Mouse (Mus musculus): ENCODE data around the gene Psenen. TPM values are rescaled to one million over a fixed set of nuclear protein-coding genes. Genes with fewer than 3 reads are reported as not detected.
A peak's percentile ranks its signal among the peaks of the same experiment; 100 is the strongest.

Psenen gene
- polyA plus RNA-seq (2016; fragmentation: Nextera tagmentation; extraction: Ambion mirVana): 132 and 138 TPM in 2 replicates

DNA sequence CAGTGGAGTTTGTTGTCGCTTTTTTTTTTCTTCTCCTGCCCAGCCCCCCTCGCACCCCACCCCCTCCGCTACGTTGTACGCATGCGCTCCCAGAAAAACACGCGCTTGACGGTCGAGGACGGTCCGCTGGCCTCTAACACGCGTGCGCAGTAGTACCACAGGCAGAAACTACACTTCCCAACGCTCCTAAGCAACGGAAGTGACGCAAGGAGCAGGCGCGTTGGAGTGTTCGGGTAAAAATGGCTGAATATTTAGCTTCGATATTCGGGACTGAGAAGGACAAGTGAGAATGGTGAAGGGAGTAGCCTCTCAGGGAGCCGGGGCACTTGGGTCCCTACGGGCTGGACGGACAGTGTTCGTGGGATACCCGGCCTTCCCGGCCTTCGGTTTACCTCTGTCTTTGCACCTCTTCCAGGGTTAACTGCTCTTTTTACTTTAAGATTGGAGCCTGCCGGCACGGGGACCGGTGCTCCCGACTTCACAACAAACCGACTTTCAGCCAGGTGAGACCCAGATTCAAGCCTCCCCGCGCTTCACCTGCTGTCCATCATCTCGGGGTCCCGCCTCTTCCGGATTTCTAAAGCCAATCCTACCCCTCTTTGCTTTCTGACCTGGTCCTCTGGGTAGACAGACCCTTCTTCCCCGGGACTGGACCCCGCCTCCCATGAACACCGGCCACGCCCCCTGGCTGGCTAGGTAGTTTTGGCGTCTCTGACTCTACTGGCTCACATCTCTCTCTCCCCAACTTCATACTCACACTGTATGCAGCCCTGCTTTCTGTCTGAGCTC lies at the start of gene Psenen, which contains the start of the genes U2af1l4 and Gm49396:
Psenen (minus strand) TSS at position 511 of the 789 bp plus-strand sequence.
U2af1l4 (plus strand) TSS at position 185 of the 789 bp plus-strand sequence.
Gm49396 (plus strand) TSS at position 228 of the 789 bp plus-strand sequence.
- Histone ChIP-seq H3K4me2 (replicated peaks) (peak within 1 kb of the TSS; percentile 77), H3K36me3 (peaks cover 30% of the 10 kb centered on the region), H3K27me3 (no peaks in the 10 kb centered on the region), H3K27ac (peak within 1 kb of the TSS; percentile 94), H3K4me1 (peaks cover 17% of the 10 kb centered on the region), H3K9me3 (no peaks in the 10 kb centered on the region), H3K4me3 (peak within 1 kb of the TSS; percentile 61), H3K9ac (peak within 1 kb of the TSS; percentile 71)
- under 1% methylated on average over 45 of the region's 45 CpGs for WGBS
- peak; percentile 86 for ATAC-seq (ENCODE audit: insufficient number of reproducible peaks, insufficient read depth, low FRiP score, low TSS enrichment)

GRCm38 (mm10) chr7:30612654-30613402 lies 49.4 kb upstream of the Psenen start, which contains the start of gene Upk1a:
Upk1a (minus strand) TSS chr7:30612847.
- 70% methylated on average over 8 of the region's 8 CpGs for WGBS

GRCm38 (mm10) chr7:30610043-30610442 lies 46.6 kb upstream of the Psenen start:
- no peak for ATAC-seq (ENCODE audit: insufficient number of reproducible peaks, insufficient read depth, low FRiP score, low TSS enrichment)
- no peaks in the 10 kb centered on the region for H3K36me3 ChIP-seq
- WGBS: 58% methylated on average over 7 of the region's 7 CpGs
- no peak overlapping the region for H3K9ac ChIP-seq
- H3K4me3 ChIP-seq: no peak overlapping the region
- H3K9me3 ChIP-seq: no peaks in the 10 kb centered on the region
- H3K4me1 ChIP-seq: no peaks in the 10 kb centered on the region
- no peaks in the 10 kb centered on the region for H3K27me3 ChIP-seq
- no peak overlapping the region for H3K4me2 ChIP-seq (replicated peaks)
- H3K27ac ChIP-seq: no peak overlapping the region

More at GRCm38 (mm10) chr7:30612654-30613402, 49.4 kb upstream of the Psenen start, which contains the start of gene Upk1a:
- no peaks in the 10 kb centered on the region for H3K27me3 ChIP-seq
- no peak within 1 kb of the TSS for H3K27ac ChIP-seq
- peaks cover 25% of the 10 kb centered on the region for H3K36me3 ChIP-seq
- no peak within 1 kb of the TSS for H3K4me3 ChIP-seq
- no peak within 1 kb of the TSS for H3K4me2 ChIP-seq (replicated peaks)
- H3K4me1 ChIP-seq: no peaks in the 10 kb centered on the region
- no peak within 1 kb of the TSS for H3K9ac ChIP-seq
- ATAC-seq (ENCODE audit: insufficient number of reproducible peaks, insufficient read depth, low FRiP score, low TSS enrichment): 0 out of 2 replicates have a peak, but pooled peaks have one; percentile 17
- no peaks in the 10 kb centered on the region for H3K9me3 ChIP-seq

DNA sequence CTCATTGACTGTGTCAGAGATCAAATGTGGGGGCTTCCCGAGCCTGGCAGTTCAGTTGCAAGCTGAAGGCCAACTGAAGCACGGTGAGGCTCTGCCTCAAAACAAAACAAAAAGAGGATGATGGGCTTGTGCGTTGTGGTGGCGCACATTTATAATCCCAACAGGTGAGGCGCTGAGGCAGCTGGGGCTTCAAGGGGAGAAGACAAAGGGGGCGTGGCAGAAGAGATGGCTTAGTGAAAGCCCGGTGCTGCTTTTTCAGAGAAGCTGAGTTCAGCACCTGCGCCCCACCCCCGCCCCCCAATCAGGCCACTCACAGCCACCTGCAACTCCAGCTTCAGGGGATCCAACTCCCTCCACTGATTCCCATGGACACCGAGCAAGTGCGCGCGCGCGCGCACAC lies 45.0 kb upstream of the Psenen start:
- H3K4me2 ChIP-seq (replicated peaks): no peak overlapping the region
- no peaks in the 10 kb centered on the region for H3K36me3 ChIP-seq
- no peaks in the 10 kb centered on the region for H3K4me1 ChIP-seq
- 50% methylated on average over 14 of the region's 16 CpGs for WGBS
- no peak overlapping the region for H3K4me3 ChIP-seq
- no peak for ATAC-seq (ENCODE audit: insufficient number of reproducible peaks, insufficient read depth, low FRiP score, low TSS enrichment)
- no peak overlapping the region for H3K9ac ChIP-seq
- no peaks in the 10 kb centered on the region for H3K9me3 ChIP-seq
- H3K27ac ChIP-seq: no peak overlapping the region
- H3K27me3 ChIP-seq: no peaks in the 10 kb centered on the region

GRCm38 (mm10) chr7:30607706-30608309 lies 44.4 kb upstream of the Psenen start:
- H3K4me3 ChIP-seq: no peak overlapping the region
- H3K27ac ChIP-seq: no peak overlapping the region
- no peak overlapping the region for H3K9ac ChIP-seq
- H3K27me3 ChIP-seq: no peaks in the 10 kb centered on the region
- H3K4me2 ChIP-seq (replicated peaks): no peak overlapping the region
- no peaks in the 10 kb centered on the region for H3K36me3 ChIP-seq
- no peaks in the 10 kb centered on the region for H3K9me3 ChIP-seq
- H3K4me1 ChIP-seq: no peaks in the 10 kb centered on the region
- WGBS: 33% methylated on average over 8 of the region's 8 CpGs
- 0 out of 2 replicates have a peak, but pooled peaks have one; percentile 41 for ATAC-seq (ENCODE audit: insufficient number of reproducible peaks, insufficient read depth, low FRiP score, low TSS enrichment)

DNA sequence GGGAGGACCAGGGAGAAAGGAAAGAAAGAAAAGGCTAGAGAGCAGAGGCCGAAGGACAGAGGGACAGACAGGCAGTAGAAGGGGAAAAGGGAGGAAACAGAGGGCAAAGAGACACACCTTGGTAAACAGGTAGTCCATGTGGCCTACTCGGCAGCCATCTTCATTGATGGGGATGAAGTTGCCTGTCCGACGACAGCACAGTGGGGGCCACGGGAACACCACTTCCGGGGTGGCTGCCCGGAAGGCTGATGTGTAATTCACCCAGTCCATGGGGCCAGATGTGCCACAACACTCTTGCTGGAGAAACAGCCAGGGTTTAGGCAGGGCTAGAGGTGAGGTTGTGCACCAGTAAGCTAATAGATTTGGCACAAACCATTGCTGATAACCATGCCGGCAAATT lies 41.5 kb upstream of the Psenen start:
- no peak for ATAC-seq (ENCODE audit: insufficient number of reproducible peaks, insufficient read depth, low FRiP score, low TSS enrichment)
- Histone ChIP-seq H3K4me2 (replicated peaks) (no peak overlapping the region), H3K36me3 (no peaks in the 10 kb centered on the region), H3K4me3 (no peak overlapping the region), H3K4me1 (no peaks in the 10 kb centered on the region), H3K27ac (no peak overlapping the region), H3K9ac (no peak overlapping the region), H3K27me3 (no peaks in the 10 kb centered on the region), H3K9me3 (no peaks in the 10 kb centered on the region)
- WGBS: 88% methylated on average over 8 of the region's 8 CpGs

DNA sequence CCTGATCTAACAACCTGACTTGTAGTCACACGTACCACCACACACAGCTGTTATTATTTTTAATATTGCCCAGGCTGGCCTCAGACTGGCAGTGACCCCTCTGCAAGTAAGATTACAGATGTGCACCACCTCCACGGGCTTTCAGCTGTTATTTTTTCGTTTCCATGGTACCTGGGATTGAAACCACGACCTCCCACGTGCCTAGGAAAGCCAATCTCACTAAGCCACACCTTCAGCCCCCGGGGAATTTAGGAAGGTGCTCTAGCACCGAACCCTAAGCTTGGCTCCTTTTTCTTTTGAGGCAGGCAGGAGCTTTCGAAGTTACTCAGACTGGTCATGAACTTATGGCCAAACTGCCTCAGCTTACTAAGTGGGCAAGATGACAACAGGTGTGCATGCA lies 41.0 kb upstream of the Psenen start:
- no peak overlapping the region for H3K9ac ChIP-seq
- H3K27ac ChIP-seq: no peak overlapping the region
- no peaks in the 10 kb centered on the region for H3K4me1 ChIP-seq
- H3K4me2 ChIP-seq (replicated peaks): no peak overlapping the region
- no peaks in the 10 kb centered on the region for H3K27me3 ChIP-seq
- 42% methylated on average over 8 of the region's 8 CpGs for WGBS
- ATAC-seq (ENCODE audit: insufficient number of reproducible peaks, insufficient read depth, low FRiP score, low TSS enrichment): no peak
- H3K9me3 ChIP-seq: no peaks in the 10 kb centered on the region
- no peak overlapping the region for H3K4me3 ChIP-seq
- H3K36me3 ChIP-seq: no peaks in the 10 kb centered on the region

- H3K9ac ChIP-seq: no peak overlapping the region
- no peak overlapping the region for H3K4me2 ChIP-seq (replicated peaks)
- 18% methylated on average over 2 of the region's 3 CpGs for WGBS
- no peak for ATAC-seq (ENCODE audit: insufficient number of reproducible peaks, insufficient read depth, low FRiP score, low TSS enrichment)
- 0 out of 2 replicates have a peak, but pooled peaks cover 2% of the 10 kb centered on the region for H3K9me3 ChIP-seq
- H3K36me3 ChIP-seq: no peaks in the 10 kb centered on the region
- H3K4me1 ChIP-seq: no peaks in the 10 kb centered on the region
- no peaks in the 10 kb centered on the region for H3K27me3 ChIP-seq
- H3K27ac ChIP-seq: no peak overlapping the region
- H3K4me3 ChIP-seq: no peak overlapping the region
These were observed 39.2 kb upstream of the Psenen start for GRCm38 (mm10) chr7:30602583-30602982.

DNA sequence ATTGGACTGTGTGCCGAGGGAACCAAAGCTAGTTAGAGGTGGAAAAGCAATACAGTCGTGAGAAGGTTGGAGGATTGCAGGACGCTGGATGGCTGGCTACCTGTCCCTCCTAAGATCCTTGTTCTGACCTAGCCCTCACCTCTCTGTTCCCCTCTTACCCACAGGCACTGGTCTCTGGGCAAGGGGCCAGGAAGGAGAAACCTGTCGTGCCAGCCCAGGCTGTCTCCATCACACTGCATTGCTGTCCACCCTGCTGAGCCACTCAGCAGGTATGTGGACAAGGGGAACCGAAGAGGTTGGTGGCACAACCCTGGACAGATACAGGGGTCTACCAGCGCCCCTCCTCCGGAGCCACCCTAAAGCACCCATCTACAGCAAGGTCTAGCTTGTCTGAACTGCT lies 37.2 kb upstream of the Psenen start:
- Histone ChIP-seq H3K4me3 (no peak overlapping the region), H3K4me2 (replicated peaks) (no peak overlapping the region), H3K36me3 (no peaks in the 10 kb centered on the region), H3K9me3 (0 out of 2 replicates have a peak, but pooled peaks cover 2% of the 10 kb centered on the region), H3K27me3 (no peaks in the 10 kb centered on the region), H3K4me1 (no peaks in the 10 kb centered on the region), H3K27ac (no peak overlapping the region), H3K9ac (no peak overlapping the region)
- 74% methylated on average over 7 of the region's 7 CpGs for WGBS
- ATAC-seq (ENCODE audit: insufficient number of reproducible peaks, insufficient read depth, low FRiP score, low TSS enrichment): no peak

- Histone ChIP-seq H3K9ac (no peak overlapping the region), H3K27me3 (no peaks in the 10 kb centered on the region), H3K9me3 (0 out of 2 replicates have a peak, but pooled peaks cover 2% of the 10 kb centered on the region), H3K4me2 (replicated peaks) (no peak overlapping the region), H3K27ac (no peak overlapping the region), H3K4me3 (no peak overlapping the region), H3K36me3 (no peaks in the 10 kb centered on the region), H3K4me1 (no peaks in the 10 kb centered on the region)
- 4% methylated on average over 16 of the region's 16 CpGs for WGBS
- peak; percentile 90 for ATAC-seq (ENCODE audit: insufficient number of reproducible peaks, insufficient read depth, low FRiP score, low TSS enrichment)
These were observed 36.5 kb upstream of the Psenen start for GRCm38 (mm10) chr7:30599933-30600353.

DNA sequence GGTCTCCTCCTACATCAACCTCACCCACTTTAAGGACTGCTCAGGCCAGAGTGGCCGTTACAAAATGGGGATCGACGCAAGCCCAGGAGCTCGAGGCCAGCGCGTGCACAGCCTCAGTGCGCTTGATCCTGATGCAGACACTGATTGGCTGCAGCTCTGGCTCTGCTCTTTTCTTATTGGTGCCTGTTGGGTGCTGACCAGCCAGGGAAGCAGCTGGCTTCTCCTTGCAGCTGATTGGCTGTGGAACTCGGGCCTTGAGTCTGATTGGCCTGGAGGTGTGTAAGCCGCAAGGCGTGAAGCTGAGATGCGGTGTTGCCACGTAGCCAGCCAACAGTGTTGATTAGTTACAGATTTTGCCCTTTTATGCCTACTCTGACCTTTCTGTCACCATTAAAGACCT lies 35.4 kb upstream of the Psenen start, which contains the start of gene Zbtb32:
Zbtb32 (minus strand) TSS at position 124 of the 400 bp plus-strand sequence.
- 92% methylated on average over 12 of the region's 12 CpGs for WGBS
- Histone ChIP-seq H3K36me3 (no peaks in the 10 kb centered on the region), H3K4me1 (no peaks in the 10 kb centered on the region), H3K4me2 (replicated peaks) (no peak within 1 kb of the TSS), H3K27ac (no peak within 1 kb of the TSS), H3K9ac (no peak within 1 kb of the TSS), H3K9me3 (0 out of 2 replicates have a peak, but pooled peaks cover 2% of the 10 kb centered on the region), H3K4me3 (no peak within 1 kb of the TSS), H3K27me3 (no peaks in the 10 kb centered on the region)
- ATAC-seq (ENCODE audit: insufficient number of reproducible peaks, insufficient read depth, low FRiP score, low TSS enrichment): no peak

Data from embryonic facial prominence, embryonic 12.5 days (tissue).